Mouse (Mus musculus) pancreas, adult 10 weeks (tissue): Measurements from ENCODE around the gene Tspear. TPM values are rescaled to one million over a fixed set of nuclear protein-coding genes. Genes with fewer than 3 reads are reported as not detected.

Experiments
- polyA plus RNA-seq: library from polyadenylated mRNA; stranded (reverse); fragments of 350-450 nt; fragmentation: Illumina TruSeq; extraction: RNeasy Lipid Tissue Mini Kit (QIAGEN cat#74804); gene quantifications from one replicate; pipeline ENCODE4 v1.2.3, GENCODE M21; 2015; ENCODE audit warnings: low read depth, low replicate concordance; ENCODE audit not compliant: insufficient read depth

Tspear gene
- polyA plus RNA-seq = not detected

DNA sequence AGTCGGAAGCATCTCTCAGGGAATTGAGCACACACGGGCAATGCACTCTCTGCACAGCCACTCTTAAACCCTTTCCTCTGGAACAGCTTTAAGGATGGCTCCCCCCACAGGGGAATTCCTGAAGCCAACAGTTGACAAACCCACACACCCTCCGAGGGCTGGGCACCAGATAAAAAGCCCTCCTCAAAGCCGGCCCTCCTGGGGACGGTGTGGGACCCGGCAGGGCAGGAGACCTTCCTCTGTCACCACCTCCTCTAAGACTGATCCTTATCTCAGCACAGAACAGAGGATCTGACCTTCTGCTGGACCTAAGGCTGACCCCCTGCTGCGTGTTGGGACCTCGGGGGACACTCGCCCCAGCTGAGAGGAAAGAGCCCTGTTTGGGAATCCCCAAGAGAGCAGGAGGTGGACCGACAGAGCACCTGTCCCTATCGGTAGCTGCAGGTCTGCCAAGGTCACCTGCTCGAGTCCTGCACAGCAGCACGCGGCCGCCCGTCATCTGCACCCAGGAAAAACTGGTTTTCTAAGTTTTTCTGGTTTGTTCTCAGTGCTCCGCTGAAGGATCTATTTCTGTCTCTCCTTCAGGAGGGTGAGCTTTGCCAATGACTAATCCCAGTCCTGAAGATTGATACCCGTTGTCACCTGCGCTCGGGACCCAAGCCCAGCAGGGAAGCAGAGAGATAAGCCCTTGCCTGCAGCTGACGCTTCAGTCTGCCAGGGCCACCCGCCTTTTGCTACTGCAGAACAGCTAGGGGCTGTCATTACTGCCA, at the start of gene Tspear:
Gene Tspear, plus strand, starts transcription at position 675 of the 770 bp plus-strand sequence.

DNA sequence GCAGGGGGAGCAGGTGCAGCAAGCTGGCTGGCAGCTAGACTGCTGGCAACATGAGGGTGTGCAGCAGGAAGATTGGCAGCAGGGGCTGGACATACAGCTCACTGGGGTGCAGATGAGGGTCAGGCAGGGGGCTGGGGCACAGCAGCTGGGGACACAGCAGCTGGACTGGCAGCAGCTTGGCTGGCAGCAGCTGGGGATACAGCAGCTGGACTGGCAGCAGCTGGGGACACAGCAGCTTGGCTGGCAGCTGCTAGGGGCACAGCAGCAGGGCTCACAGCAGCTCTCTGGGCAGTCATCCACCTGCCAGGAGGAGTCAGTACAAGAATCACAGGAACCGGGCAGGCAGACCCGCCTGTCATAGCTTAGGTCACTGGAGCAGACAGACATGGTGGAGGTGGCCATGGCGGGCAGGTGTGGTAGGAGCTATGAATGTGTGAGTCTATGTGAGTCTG, 4.0 kb downstream of the Tspear start, which contains the start of gene Gm19402:
Gene Gm19402, minus strand, starts transcription at position 402 of the 452 bp plus-strand sequence.

DNA sequence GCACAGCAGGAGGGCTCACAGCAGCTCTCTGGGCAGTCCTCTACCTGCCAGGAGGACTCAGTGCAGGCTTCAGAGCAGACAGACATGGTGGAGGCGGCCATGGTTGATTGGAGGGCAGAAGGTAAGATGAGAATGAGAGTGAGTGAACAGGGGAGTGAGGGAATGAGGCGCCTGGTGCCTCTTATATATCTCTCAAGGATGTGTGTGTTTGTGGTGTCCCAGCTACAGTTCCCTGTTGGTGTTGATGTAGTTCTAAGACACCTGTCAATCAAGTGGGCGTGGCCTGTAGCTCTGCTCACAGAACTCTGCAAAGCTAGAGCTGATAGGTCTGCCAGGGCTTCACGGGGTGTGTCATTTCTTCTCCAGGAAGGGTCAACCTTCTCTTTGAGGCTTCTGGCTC, 10.8 kb downstream of the Tspear start, which contains the start of gene Gm9508:
Gene Gm9508, minus strand, starts transcription at position 101 of the 400 bp plus-strand sequence.

DNA sequence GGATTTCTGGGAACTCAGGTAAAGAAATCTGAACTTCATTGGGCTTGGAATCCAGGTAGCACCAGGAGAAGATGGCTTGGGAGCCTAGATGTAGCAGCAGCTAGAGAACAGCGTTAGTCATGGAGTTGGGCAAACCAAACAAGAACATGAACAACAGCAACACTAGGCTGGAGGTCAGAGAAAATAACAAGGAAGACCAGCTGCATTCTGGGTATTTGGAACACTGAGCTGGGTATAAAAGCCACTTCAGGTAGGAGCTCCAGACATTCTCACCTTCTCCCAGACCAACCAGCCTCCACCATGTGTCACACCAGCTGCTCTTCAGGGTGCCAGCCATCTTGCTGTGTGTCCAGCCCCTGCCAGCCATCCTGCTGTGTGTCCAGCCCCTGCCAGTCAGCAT, 20.0 kb downstream of the Tspear start, which contains the start of gene Gm10272:
Gene Gm10272, plus strand, starts transcription at position 301 of the 400 bp plus-strand sequence.

DNA sequence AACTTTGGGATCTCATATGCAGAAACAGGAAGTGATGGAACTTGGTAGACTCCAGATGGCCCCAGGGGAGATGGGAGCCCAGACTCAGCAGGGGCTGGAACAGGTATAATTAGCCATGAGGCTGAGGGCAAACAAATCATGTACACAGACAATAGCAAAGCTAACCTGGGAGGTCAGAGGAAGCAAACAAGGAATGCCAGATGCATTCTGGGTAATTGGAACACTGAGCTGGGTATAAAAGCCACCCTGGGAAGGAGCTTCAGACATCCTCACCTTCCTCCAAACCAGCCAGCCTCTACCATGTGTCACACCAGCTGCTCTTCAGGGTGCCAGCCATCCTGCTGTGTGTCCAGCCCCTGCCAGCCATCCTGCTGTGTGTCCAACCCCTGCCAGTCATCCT, 24.8 kb downstream of the Tspear start, which contains the start of gene Gm10024:
Gene Gm10024, plus strand, starts transcription at position 301 of the 400 bp plus-strand sequence.

DNA sequence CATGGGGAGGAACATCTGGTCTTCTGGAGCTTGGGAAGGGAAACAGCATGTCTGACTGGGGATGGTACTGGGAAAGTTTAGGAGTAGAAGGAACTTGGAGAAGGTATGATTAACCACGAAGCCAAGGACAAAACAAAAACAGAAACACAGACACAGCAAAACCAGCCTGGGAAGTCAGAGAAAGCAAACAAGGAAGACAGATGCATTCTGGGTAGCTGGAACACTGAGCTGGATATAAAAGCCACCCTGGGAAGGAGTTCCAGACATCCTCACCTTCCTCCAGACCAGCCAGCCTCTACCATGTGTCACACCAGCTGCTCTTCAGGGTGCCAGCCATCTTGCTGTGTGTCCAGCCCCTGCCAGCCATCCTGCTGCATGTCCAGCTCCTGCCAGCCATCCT, 29.1 kb downstream of the Tspear start, which contains the start of gene Gm10142:
Gene Gm10142, plus strand, starts transcription at position 301 of the 400 bp plus-strand sequence.

DNA sequence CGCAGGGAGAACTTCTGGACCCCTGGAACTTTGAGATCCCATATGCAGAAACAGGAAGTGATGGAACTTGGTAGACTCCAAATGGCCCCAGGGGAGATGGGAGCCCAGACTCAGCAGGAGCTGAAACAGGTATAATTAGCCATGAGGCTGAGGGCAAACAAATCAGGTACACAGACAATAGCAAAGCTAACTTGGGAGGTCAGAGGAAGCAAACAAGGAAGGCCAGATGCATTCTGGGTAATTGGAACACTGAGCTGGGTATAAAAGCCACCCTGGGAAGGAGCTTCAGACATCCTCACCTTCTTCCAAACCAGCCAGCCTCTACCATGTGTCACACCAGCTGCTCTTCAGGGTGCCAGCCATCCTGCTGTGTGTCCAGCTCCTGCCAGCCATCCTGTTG, 33.9 kb downstream of the Tspear start, which contains the start of gene Krtap12-1:
Gene Krtap12-1, plus strand, starts transcription at position 301 of the 400 bp plus-strand sequence.

DNA sequence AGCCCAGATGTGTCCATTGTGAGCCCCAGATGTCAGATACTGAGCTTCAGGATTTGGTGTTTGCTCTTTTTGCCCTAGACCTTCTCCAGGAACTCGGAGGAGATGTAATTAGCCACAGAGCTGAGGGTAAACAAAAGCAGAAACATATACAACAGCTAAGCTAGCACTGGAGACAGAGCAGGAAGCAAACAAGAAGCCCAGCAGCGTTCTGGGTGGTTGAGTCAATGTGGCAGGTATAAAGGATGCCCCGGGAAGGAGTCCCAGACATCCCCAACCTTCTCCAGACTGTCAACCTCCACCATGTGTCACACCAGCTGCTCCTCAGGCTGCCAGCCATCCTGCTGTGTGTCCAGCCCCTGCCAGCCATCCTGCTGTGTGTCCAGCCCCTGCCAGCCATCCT, 39.8 kb downstream of the Tspear start, which contains the start of gene Gm10100:
Gene Gm10100, plus strand, starts transcription at position 301 of the 400 bp plus-strand sequence.

DNA sequence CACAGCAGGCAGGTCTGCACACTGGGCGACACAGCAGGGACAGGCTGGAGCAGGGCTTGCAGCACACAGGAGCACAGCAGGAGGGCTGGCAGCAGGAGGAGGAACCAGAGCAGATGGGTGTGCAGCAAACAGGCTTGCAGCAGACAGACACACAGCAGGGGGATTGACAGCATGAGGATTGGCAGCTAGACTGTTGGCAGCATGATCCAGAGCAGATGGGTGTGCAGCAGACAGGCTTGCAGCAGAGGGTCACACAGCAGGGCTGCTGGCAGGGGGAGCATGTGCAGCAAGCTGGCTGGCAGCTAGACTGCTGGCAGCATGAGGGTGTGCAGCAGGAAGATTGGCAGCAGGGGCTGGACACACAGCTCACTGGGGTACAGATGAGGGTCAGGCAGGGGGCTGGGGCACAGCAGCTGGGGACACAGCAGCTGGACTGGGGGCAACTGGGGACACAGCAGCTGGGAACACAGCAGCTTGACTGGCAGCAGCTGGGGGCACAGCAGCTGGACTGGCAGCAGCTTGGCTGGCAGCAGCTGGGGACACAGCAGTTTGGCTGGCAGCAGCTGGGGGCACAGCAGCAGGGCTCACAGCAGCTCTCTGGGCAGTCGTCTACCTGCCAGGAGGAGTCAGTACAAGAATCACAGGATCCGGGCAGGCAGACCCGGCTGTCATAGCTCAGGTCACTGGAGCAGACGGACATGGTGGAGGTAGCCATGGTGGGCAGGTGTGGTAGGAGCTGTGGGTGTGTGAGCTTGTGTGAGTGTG, 55.7 kb downstream of the Tspear start, which contains the start of gene Gm18596:
Gene Gm18596, minus strand, starts transcription at position 715 of the 765 bp plus-strand sequence.

DNA sequence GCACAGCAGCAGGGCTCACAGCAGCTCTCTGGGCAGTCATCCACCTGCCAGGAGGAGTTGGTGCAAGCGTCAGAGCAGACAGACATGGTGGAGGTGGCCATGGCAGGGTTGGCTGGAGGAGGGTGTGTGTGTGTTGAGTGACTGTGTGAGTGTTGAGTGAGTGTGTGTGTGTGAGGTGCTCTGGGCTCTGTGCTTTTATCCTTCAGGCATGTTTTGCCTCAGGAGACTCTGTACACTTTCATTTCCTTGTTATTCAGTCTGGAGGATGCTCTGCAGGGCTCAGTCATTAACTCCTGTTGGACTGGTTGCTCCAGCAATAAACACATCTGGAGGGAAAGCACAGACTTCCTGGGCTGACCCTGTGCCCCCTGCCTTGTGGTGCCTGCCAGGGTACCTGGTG, 64.9 kb downstream of the Tspear start, which contains the start of gene Gm9736:
Gene Gm9736, minus strand, starts transcription at position 101 of the 400 bp plus-strand sequence.

DNA sequence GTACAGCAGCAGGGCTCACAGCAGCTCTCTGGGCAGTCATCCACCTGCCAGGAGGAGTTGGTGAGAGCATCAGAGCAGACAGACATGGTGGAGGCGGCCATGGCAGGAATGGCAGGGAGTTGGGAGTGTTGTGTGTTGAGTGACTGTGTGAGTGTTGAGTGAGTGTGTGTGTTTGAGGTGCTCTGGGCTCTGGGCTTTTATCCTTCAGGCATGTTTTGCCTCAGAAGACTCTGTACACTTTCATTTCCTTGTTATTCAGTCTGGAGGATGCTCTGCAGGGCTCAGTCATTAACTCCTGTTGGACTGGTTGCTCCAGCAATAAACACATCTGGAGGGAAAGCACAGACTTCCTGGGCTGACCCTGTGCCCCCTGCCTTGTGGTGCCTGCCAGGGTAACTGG, 73.2 kb downstream of the Tspear start, which contains the start of gene Gm3233:
Gene Gm3233, minus strand, starts transcription at position 101 of the 400 bp plus-strand sequence.

DNA sequence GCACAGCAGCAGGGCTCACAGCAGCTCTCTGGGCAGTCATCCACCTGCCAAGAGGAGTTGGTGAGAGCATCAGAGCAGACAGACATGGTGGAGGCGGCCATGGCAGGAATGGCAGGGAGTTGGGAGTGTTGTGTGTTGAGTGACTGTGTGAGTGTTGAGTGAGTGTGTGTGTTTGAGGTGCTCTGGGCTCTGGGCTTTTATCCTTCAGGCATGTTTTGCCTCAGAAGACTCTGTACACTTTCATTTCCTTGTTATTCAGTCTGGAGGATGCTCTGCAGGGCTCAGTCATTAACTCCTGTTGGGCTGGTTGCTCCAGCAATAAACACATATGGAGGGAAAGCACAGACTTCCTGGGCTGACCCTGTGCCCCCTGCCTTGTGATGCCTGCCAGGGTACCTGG, 84.9 kb downstream of the Tspear start, which contains the start of gene Gm3238:
Gene Gm3238, minus strand, starts transcription at position 101 of the 400 bp plus-strand sequence.

DNA sequence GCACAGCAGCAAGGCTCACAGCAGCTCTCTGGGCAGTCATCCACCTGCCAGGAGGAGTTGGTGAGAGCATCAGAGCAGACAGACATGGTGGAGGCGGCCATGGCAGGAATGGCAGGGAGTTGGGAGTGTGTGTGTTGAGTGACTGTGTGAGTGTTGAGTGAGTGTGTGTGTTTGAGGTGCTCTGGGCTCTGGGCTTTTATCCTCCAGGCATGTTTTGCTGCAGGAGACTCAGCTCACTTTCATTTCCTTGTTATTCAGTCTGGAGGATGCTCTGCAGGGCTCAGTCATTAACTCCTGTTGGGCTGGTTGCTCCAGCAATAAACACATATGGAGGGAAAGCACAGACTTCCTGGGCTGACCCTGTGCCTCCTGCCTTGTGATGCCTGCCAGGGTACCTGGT, 90.5 kb downstream of the Tspear start, which contains the start of gene Gm7138:
Gene Gm7138, minus strand, starts transcription at position 101 of the 400 bp plus-strand sequence.

DNA sequence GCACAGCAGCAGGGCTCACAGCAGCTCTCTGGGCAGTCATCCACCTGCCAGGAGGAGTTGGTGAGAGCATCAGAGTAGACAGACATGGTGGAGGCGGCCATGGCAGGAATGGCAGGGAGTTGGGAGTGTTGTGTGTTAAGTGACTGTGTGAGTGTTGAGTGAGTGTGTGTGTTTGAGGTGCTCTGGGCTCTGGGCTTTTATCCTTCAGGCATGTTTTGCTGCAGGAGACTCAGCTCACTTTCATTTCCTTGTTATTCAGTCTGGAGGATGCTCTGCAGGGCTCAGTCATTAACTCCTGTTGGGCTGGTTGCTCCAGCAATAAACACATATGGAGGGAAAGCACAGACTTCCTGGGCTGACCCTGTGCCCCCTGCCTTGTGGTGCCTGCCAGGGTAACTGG, 96.1 kb downstream of the Tspear start, which contains the start of gene Gm3250:
Gene Gm3250, minus strand, starts transcription at position 101 of the 400 bp plus-strand sequence.

DNA sequence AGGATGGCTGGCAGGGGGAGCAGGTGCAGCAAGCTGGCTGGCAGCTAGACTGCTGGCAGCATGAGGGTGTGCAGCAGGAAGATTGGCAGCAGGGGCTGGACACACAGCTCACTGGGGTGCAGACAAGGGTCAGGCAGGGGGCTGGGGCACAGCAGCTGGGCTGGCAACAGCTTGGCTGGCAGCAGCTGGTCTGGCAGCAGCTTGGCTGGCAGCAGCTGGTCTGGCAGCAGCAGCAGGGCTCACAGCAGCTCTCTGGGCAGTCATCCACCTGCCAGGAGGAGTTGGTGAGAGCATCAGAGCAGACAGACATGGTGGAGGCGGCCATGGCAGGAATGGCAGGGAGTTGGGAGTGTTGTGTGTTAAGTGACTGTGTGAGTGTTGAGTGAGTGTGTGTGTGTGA, 101.5 kb downstream of the Tspear start, which contains the start of gene Gm7137:
Gene Gm7137, minus strand, starts transcription at position 325 of the 400 bp plus-strand sequence.

DNA sequence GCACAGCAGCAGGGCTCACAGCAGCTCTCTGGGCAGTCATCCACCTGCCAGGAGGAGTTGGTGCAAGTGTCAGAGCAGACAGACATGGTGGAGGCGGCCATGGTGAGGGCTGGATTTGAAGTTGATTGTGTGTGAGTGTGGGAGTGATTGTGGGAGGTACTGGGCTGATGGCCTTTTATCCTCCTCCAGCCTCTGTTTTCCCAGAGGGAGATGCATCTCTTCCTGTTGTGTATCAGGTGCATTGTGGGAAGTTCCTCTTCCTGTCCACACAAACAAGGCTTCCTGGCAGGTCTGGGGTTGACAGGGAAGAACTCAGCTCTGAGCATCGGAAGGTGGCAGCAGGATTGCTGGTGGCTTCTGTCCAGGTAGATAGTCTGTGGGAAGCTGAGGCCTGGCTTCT, 108.6 kb downstream of the Tspear start, which contains the start of gene Gm9639:
Gene Gm9639, minus strand, starts transcription at position 101 of the 400 bp plus-strand sequence.

DNA sequence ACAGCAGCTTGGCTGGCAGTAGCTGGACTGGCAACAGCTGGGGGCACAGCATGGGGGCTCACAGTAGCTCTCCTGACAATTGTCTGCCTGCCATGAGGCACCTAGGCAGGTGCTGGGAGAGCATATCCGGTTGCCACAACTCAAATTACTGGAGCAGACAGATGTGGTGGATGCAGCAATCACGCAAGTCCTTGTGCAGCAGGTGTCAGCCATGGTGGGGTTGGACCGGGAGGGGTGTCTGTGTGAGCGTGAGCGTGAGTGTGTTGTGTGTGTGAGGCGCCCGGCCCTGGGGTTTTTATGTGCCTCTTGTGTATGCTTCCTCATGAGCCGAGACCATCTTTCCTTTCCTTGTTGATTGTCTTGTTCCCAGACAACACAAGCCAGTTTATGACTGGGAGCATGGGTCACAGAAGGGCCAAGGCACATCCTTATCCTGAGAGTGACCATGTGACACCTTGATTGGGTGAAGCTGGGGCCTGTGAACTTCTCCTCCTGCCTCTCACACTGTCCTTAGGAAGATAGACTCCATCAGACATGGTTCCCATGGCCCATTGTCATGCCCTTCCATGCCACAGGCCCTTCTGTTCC, 112.6 kb downstream of the Tspear start, which contains the start of gene Gm19668:
Gene Gm19668, minus strand, starts transcription at position 213 of the 588 bp plus-strand sequence.

DNA sequence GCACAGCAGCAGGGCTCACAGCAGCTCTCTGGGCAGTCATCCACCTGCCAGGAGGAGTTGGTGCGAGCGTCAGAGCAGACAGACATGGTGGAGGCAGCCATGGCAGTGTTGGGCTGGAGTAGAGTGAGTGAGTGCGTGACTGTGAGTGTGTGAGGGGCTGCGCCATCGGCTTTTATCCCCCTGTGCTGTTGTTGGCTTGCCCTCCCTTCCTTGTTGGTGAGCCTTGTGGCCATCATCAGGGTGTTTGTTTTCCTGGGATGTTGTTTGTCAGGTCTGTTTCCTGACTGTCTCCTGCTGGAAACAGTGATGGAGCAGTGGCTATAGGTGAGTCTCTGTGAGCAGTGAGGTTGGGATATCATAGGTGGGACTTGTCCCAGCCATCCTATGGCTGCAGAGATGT, 125.4 kb downstream of the Tspear start, which contains the start of gene Gm9507:
Gene Gm9507, minus strand, starts transcription at position 101 of the 400 bp plus-strand sequence.

DNA sequence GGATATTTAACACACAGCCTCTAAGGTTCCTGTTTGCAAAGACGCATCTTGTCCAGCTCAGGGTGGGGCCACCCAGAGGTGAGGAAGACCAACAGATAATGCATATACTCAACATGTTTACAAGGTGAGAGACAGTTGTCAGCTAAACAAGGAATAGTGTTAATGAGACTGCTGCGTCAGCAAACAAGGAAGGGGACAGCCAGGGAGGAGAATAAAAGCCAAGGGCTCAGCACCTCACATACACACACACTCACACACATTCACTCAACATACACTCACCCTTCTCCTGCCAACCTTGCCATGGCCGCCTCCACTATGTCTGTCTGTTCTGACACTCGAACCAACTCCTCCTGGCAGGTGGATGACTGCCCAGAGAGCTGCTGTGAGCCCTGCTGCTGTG, 128.0 kb downstream of the Tspear start, which contains the start of gene Gm2696:
Gene Gm2696, plus strand, starts transcription at position 301 of the 400 bp plus-strand sequence.

DNA sequence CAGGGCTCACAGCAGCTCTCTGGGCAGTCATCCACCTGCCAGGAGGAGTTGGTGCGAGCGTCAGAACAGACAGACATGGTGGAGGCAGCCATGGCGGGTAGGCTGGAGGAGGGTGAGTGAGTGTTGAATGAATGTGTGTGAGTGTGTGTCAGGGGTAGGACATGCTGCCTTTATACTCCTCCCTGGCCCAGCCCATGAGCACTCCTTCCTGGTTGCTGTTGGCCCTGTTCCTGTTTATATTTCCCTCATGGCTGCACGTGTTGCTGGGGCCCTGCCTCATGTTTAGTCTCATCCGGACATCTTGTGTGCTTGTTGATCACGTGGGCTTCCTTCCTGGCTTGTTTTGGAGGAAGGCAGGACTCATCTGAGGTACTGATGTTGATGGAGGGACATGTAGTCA, 140.6 kb downstream of the Tspear start, which contains the start of gene Krtap10-4:
Gene Krtap10-4, minus strand, starts transcription at position 145 of the 400 bp plus-strand sequence.

DNA sequence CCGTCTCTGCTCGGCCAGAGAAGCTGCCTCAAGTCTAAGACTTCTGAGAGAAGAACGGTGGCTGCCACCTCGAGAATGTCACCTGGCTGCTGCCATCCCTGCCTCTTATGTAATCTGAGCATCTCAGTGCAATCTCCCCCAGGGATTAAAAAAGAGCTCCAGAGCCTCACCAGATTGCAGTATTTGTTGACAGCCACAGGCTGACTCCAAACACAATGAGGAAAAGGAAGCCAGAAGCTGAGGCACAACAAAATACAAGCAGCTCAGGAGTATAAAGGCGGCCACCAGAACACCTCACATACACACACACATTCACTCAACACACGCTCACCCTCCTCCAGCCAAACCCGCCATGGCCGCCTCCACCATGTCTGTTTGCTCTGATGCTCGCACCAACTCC, 149.3 kb downstream of the Tspear start, which contains the start of gene Krtap10-10:
Gene Krtap10-10, plus strand, starts transcription at position 301 of the 400 bp plus-strand sequence.

